Mouse (Mus musculus): ENCODE data around the gene Atat1.

DNA sequence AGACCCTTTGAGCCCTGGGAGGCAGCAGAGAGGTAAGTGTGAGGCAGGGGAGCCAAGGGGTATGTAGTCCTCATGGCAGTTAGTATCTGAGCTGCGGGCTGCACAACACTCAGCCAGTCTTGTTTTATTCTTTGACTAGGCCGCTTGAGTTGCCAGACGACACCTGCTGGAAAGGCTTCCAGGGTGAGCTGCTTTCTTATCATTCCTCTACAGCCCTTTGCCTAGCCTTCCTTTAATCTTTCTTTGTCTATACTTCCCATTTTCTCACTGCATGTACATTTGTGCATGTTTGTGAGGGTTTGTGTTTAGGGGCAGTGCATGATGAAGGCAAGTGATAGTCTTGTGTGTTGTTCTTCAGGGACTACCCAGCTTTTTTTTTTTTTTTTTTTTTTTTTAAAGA, 58.9 kb downstream of the Atat1 start:
- TF ChIP-seq CTCF (IDR thresholded peaks at IDR 0.05; ENCODE audit: borderline replicate concordance, insufficient read depth, low read depth, low read length) (no peak), POLR2A (IDR thresholded peaks at IDR 0.05; ENCODE audit: borderline replicate concordance, insufficient read depth, low read length) (no peak)

All from cerebellum, adult 2 months (tissue).